Mouse (Mus musculus): ENCODE measurements at regions not wholly inside any gene's neighbourhood (a gene's known extent, or its start where the extent isn't known, plus 50 kb on each side); places are given as distances from the start of the nearest gene placed in this dataset.
"Not testable (repeated sequence)": the region's sequence is repeated elsewhere in the genome, so short reads cannot be mapped to it uniquely, and the experiment has no call there.

- intact Hi-C loops (cut with DNase I) = no loop called here
Measured at GRCm38 (mm10) chr3:39776278-39777039, 754.6 kb upstream of the Intu start.

GRCm38 (mm10) chr3:39779690-39780218 lies 751.3 kb upstream of the Intu start:
- intact Hi-C loops (cut with DNase I) = no loop called here

GRCm38 (mm10) chr3:39780270-39780669 lies 750.8 kb upstream of the Intu start:
- intact Hi-C loops (cut with DNase I) = no loop called here

DNA sequence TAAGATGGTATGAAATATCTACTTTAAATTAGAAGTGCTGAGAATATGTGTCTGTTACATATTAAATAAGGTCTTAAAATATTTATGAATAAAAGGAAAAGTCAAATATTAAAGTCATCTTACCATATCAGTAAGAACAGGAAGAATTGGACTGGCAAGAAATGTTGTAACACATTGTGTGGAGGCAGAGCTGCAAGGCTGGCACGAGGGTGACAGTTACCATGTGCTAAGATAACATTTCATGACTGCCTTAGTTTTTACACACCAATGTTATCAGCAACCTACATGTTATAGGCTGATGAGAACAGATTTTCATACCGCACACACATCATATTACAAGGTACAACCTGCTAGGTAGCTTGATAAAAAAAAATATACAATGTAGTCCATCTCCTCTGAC lies 746.2 kb upstream of the Intu start:
- intact Hi-C loops (cut with DNase I) = no loop called here

DNA sequence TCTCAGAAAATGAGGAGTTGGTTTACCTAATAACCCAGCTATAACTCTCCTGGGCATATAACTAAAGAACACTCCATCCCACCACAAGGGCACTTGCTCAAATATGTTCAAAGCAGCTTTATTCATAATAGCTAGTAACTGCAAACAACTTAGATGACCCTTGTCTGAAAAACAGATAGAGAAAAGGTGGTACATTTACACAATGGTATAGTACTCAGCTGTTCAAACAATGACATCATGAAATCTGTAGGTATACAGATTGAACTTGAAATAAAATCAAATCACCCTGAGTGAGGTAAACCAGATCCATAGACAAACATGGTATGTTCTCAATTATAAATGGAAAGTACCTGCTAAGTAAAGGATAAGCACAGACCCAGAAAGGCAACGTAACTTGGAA lies 721.5 kb upstream of the Intu start:
- intact Hi-C loops (cut with DNase I) = no loop called here

DNA sequence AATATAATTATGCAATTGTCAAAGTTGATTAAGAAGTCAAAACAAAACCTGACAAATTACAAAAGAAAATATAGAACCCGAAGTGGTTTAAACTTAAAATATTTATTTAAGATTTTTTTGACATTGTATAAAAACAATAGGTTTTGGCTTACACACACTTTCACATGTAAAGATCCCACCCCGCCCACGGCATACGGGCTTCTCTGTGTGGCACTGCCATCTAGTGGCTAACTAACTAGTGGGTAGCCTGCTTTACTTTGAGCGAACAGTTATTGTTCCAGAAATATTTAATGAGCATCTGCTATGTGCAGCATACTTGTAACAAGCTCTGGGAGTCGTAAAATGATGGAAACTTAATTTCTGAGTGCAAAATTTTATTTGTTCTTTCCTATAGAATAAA lies 716.3 kb upstream of the Intu start:
- intact Hi-C loops (cut with DNase I) = loop anchor here (1.0 to 5.0 kb wide), 3 partner anchors 423 to 931 kb away; no protein-coding TSS in a partner anchor

DNA sequence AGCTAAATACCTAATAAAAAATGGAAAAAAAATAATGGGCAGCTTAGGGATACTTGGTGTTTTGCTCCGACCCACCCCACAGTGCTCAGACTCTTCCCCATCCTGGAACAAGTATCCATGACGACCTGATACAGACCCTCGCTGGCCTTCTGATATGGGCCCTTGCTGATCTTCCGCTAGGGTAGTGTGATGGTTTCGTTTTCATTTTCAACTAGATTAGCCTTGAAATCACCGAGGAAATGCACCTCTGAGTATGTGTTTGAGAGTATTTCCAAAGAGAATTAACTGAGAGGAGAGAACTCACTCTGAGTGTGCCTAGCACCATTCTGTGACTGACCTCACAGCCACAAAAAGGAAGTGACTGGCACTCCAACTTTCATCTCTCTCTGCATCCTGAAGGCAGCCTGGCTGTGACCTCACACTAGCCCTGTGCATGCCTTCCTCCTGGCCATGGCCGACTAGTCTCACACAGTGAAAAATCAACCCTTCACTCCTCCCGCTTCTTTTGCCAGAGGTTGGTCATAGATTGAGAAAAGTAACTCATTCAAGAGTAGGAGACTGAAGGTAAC lies 700.5 kb upstream of the Intu start:
- intact Hi-C loops (cut with DNase I) = no loop called here

DNA sequence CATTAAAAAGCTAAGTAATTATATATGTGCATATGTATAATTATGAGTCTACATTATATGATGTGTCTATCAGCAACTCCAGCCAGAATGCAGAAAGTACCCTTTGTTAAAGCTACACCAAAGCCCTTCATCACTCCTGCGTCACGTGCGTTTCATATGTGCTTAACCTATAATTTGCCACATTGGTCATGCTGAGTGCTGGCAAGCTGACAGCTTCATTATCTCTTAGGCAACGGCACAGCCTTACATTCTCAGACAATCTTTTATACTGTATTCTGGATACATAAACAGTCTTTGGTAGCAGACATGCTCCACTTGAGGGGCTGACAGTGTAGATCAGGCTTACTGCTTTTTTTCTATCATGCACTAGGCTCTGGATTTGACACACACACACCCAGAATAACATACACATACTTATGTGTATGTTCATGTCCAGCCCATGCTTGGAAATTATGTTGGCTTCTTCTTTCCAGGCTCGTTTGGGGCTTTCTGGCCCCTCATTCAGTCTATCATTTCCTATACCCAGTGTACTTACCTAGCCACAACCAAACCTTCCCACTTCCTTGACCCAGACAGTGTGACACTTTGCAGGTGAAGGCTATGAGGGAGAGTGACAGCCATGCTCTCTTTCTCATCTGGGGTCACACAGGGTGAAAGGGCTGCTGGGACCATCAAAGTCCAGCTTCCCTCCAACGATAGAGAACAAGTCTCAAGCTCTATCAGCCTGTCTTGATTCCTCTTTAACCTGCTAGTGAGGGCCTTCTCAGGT lies 692.5 kb upstream of the Intu start:
- intact Hi-C loops (cut with DNase I) = no loop called here

DNA sequence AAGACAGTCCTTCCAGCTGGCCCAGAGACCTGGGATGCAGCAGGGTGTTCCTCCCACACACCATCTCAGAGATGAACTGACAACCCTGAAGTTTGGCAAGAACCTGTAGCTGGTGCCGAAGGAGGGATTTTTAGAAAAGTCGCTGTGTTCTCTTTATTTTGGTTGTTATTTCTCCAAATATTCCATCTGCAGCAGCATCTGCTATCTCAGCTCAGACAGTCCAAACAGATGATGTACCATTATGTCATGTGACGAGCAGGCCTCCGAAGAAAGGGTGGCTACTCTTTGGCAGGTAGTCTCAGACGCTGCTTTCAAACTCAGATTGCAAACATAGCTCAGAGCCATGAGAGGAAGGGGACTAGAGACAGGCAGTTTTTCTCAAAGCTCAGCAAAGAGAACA lies 690.1 kb upstream of the Intu start:
- intact Hi-C loops (cut with DNase I) = no loop called here

GRCm38 (mm10) chr3:39845123-39845522 lies 686.0 kb upstream of the Intu start:
- intact Hi-C loops (cut with DNase I) = no loop called here

GRCm38 (mm10) chr3:39848829-39849228 lies 682.3 kb upstream of the Intu start:
- intact Hi-C loops (cut with DNase I) = no loop called here

DNA sequence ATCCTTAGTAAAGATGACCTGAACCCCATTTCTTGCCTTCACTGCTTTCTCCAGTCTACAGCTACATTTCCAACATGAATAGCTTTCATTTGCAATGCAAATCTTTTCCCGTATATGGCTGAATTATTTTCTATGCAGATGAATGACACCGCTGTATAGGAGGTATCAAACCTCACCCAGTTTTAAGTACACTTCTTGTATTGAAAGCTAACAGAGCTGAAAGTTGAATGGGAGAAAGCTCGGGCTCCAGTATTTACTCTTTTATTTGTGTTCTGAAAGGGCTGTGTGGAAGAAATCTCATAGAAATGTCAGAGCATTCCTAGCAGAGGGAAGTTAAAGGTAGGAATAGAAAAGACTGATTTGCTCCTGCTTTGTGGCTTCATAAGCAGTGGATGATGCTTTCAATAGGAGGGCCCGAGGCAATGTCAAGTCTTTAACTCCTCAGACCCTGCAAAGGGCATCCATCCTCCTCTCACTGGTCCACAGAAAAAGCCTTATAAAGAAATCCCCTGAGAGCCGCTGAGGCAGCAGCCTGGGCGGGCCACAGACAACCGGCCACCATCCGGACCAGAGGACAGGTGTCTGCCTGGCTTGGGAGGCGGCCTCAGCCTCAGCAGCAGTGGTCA lies 673.8 kb upstream of the Intu start:
- intact Hi-C loops (cut with DNase I) = no loop called here

DNA sequence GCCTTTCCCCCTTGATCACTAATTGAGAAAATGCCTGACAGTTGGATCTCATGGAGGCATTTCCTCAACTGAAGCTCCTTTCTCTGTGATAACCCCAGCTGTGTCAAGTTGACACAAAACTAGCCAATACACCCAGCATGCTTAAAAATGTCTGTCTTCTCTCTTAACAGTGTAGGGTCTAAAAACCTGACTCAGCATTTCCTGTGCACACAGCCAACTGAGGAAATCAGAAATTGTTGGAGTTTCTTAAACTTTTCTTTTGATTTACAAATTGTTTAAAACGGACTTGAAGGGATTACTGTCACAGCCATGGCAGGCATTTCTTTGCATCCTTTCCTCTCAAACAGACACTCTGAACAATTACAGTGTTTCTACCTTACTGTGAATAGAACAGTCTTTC lies 655.0 kb upstream of the Intu start:
- intact Hi-C loops (cut with DNase I) = not testable (repeated sequence)

DNA sequence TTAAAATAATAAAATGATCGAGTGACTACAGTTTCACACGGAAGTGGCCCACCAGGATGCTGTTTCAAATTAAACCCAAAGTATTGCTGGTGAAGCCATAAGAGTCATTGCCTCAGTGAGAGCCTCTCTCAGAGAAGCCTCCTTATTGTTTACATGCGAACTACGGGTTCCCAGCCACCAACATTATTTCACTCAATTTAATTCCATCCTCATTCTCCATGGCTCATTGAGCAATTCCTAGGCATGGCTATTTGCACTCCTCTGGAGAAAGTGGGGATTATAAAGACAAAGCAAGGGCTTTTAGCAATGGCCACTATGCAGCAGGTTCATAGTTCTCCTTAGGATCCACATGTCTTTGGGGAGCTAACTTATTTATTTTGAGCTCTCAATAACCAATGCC lies 646.7 kb upstream of the Intu start:
- intact Hi-C loops (cut with DNase I) = no loop called here

GRCm38 (mm10) chr3:39888376-39888775 lies 642.7 kb upstream of the Intu start:
- intact Hi-C loops (cut with DNase I) = no loop called here

GRCm38 (mm10) chr3:39889222-39889621 lies 641.9 kb upstream of the Intu start:
- intact Hi-C loops (cut with DNase I) = no loop called here

DNA sequence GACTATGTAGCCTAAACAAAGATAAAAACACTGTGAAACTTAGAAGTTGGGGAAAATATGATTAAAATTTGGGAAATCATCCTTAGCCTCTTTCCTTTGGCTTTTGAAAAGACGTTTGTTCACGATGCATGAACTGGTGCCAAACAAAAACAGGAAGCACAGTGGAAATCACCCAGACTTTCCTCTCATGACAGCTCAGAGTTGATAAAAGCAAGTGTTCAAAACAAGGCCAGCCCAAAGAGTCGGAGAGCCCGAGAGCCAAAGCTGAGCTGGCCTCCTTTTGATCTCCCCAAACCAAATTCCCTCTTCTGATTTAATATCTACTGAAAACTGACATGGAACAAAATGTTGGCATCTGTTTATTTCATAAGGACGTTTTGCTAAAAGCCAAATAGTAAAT lies 632.1 kb upstream of the Intu start:
- intact Hi-C loops (cut with DNase I) = no loop called here

DNA sequence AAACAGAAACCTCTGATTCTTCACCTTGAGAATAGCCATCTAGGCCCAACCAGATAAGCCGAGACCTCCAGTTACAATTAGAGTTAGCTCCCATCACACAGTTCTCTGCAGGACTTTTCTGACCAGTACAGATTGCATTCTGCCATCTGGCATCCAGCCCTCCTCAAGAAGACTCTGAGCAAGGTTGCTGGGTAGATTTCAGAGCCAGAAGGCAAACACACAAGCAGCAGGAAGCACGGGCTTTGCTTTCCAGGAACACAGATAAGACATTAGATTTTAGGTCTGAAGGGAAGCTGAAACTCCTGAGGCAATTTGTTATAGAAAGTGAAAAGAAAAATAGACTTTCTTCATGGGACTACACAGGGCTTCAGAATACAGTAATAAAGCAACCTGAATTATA lies 630.9 kb upstream of the Intu start:
- intact Hi-C loops (cut with DNase I) = no loop called here

- intact Hi-C loops (cut with DNase I) = no loop called here
Measured at GRCm38 (mm10) chr3:39904377-39904776, 626.7 kb upstream of the Intu start.

GRCm38 (mm10) chr3:39908676-39909362 lies 622.3 kb upstream of the Intu start:
- intact Hi-C loops (cut with DNase I) = no loop called here

- intact Hi-C loops (cut with DNase I) = no loop called here
Measured at GRCm38 (mm10) chr3:39909642-39910041, 621.4 kb upstream of the Intu start.
